Mouse (Mus musculus) regulatory T cell (primary cell): ENCODE measurements around the gene Svs6.
"Not testable (repeated sequence)": the region's sequence is repeated elsewhere in the genome, so short reads cannot be mapped to it uniquely, and the experiment has no call there.

Source experiments
- in situ Hi-C: fragments of 300-600 bp; cut with MboI, MseI; formaldehyde crosslinking; loops from one replicate; pipeline ENCODE4 v1.15.1; 2025; ENCODE audit warnings: high pct_unique_total_duplicates

The Svs6 gene

GRCm38 (mm10) chr2:164316451-164316850 is at the start of gene Svs6:
TSS of gene Svs6 (plus strand) at chr2:164316751.
- in situ Hi-C loops: not testable (repeated sequence)

DNA sequence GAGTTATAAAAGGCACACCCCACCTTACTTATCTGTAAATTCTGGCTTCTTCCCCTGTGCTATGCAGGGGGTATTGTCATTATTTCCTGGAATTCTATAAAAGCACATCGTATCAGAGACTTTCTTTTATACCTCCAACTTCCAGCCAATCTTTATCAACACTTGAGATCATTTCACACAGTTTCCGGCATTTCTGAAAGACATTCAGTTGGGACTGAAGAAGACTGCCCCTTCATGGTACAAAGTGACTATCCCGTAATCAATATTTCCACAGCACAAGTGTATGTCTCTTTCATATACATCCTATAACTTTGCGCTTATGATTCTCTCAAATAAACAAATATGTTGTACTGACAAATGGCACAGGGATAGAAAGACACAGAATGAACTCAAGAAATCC is 38.2 kb upstream of the Svs6 start, which contains the start of gene Svs4:
TSS of gene Svs4 (minus strand) at position 101 of the 400 bp plus-strand sequence.
- in situ Hi-C loops: no loop called here

DNA sequence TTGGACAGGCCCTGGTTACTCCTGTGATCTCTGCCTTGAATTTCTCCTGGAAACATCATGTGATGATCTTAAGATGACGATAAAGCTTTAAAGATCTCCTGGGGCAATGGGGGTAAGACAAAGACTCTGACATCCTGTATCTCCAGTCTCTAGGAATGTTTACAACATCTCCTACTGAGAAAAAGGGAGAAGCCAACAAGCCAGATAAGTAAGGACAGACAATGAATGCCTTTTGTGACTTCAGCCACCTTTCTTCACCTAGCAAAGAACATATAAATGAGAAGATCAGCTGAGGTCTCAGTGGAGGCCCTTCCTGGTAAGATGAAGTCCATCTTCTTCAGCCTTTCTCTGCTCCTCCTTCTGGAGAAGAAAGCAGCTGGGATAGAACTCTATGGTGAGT is 27.6 kb upstream of the Svs6 start, which contains the start of gene Svs3a:
TSS of gene Svs3a (plus strand) at position 301 of the 400 bp plus-strand sequence.
- in situ Hi-C loops: loop anchor here (10.0 kb wide), 1 partner anchor 1836 kb away; no protein-coding TSS in a partner anchor

DNA sequence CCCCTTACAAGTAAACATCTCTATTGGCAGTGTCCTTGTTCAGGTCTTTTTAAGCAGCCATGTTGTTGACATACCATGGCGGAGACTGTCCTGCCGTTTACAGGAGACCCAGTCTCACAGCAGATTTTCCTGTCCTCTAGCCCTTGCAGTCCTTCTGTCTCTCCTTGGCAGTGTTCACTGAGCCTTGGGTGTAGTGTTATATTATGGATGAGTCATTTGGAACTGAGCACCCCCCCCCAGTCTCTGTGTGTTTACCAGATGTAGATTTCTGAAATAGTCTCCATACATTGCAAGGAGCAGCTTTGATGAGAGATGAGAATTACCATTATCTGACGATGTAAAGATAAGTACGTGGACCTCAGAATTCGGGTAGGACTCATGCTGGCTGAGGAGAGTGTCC is 4.0 kb upstream of the Svs6 start:
- in situ Hi-C loops: no loop called here

GRCm38 (mm10) chr2:164315460-164315859 is 1.1 kb upstream of the Svs6 start:
- in situ Hi-C loops: not testable (repeated sequence)

GRCm38 (mm10) chr2:164320983-164321382 is 4.4 kb downstream of the Svs6 start:
- in situ Hi-C loops: no loop called here

DNA sequence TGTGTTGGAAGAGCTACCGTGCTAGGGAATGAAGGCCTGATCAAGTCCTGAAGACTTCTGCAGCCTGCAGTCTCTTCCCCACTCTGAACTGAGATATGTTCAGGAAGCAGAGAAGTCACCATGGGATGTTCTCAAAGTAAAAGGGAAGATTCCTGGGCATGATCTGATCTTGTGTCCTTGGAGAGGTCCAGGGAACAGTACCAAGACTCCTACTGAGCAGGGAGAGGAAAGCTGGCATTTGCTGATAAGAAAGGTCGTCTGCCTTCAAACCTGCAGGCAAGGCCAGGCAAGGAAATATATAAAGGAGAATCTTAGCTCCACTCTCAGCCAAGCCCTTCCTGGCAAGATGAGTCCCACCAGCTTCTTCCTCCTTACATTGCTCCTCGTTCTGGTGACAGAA is 15.9 kb downstream of the Svs6 start, which contains the start of gene Svs5:
TSS of gene Svs5 (plus strand) at position 301 of the 400 bp plus-strand sequence.
- in situ Hi-C loops: not testable (repeated sequence)

DNA sequence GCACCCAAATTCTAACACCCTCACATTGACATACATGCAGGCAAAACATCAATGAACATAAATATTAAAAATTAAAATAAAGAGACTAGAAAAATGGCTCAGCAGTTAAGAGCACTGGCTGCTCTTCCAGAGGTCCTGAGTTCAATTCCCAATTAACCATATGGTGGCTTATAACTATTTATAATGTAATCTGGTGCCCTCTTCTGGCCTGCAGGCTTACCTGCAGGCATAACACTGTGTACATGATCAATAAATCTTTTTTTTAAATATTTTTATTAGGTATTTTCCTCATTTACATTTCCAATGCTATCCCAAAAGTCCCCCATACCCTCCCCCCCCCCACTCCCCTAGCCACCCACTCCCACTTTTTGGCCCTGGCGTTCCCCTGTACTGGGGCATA is 27.2 kb downstream of the Svs6 start:
- in situ Hi-C loops: not testable (repeated sequence)

DNA sequence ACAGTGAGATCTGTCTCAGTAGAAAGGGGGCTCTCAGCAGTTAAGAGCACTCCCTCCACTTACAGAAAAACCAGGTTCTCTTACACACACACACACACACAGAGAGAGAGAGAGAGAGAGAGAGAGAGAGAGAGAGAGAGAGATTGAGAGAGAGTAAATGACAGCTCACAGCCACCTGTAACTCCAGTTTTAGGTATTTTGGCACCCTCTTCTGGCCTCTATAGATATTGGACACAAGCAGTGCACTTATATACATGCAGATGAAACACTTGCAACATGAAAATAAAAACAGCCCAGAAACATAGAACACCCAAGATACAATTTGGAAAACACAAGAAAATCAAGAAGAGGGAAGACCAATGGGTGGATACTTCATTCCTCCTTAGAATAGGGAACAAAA is 31.1 kb downstream of the Svs6 start:
- in situ Hi-C loops: not testable (repeated sequence)

- in situ Hi-C loops: no loop called here
Measured at GRCm38 (mm10) chr2:164348980-164349379, 32.4 kb downstream of the Svs6 start.

DNA sequence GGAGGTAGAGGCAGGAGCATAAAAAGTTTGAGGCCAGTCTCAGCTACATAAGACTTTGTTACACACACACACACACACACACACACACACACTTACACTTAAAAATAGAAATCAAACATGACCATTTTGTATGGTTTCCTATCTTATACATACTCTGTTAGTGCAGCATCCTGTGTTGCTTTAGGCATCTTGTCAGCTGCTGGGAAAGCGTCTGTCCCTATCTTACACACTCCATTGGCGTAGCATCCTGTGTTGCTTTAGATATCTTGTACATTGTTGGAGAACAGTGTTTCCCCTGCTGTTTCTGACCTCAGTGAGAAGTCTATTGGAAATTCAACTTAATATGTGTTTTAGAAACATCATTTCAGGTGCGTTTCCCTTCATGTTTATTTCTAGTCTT is 36.1 kb downstream of the Svs6 start:
- in situ Hi-C loops: no loop called here

DNA sequence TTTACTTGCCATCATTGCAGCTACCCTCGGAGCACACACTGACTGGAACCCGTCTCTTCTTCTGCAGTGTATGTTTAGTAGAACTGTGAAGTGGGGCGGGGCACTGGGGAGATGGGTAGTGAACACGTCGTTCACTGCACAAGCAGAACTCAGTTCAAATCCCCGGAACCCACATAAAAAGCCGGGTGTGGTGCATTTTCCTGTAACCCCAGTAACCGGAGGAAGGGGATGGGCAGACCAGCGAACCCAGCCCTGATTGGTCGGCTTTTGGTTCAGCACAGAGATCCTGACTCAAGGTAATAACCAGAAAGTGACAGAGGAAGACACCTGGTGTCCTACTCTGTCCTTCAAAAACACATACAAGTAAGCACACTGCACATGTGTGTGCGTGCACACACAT is 36.8 kb downstream of the Svs6 start:
- in situ Hi-C loops: no loop called here

DNA sequence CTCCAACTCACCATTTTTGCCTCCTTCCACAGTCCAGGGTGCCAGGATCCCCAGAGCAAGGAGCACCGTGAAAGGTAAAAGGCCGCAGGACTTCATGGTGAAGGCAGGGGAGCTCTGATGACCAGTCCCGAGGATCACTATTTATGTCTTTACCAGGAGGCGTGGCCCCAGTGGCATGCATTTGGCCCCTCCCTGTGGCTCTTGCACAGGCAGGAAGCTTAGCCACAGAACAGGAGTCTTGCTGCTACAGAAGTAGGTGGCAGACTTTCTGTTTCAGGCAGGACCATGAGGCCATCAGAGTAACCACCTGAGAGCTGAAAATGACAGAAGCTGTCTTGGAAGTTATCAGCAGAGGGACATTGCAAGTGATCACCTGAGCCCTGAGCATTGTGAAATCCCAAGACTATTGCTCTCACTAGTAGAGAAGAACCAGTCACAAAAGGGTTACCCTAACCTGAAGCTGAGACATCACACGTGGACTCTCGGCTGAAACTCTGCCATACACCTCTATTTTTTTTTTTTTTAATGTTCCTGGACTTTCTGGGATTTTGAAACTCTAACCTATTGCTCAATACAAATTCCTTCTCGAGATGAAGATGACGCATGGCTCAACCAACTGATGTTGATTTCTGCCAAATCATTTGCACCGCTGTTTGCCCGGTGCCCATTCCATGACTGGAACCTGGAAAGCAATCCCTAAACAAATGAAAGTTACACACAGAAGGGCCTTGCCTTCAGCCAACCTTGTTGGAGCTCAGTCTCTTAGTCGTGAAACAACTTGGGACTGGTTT is 39.8 kb downstream of the Svs6 start:
- in situ Hi-C loops: no loop called here

GRCm38 (mm10) chr2:164358373-164358772 is 41.8 kb downstream of the Svs6 start:
- in situ Hi-C loops: no loop called here

GRCm38 (mm10) chr2:164359031-164359430 is 42.5 kb downstream of the Svs6 start:
- in situ Hi-C loops: no loop called here

GRCm38 (mm10) chr2:164359668-164360067 is 43.1 kb downstream of the Svs6 start:
- in situ Hi-C loops: no loop called here

DNA sequence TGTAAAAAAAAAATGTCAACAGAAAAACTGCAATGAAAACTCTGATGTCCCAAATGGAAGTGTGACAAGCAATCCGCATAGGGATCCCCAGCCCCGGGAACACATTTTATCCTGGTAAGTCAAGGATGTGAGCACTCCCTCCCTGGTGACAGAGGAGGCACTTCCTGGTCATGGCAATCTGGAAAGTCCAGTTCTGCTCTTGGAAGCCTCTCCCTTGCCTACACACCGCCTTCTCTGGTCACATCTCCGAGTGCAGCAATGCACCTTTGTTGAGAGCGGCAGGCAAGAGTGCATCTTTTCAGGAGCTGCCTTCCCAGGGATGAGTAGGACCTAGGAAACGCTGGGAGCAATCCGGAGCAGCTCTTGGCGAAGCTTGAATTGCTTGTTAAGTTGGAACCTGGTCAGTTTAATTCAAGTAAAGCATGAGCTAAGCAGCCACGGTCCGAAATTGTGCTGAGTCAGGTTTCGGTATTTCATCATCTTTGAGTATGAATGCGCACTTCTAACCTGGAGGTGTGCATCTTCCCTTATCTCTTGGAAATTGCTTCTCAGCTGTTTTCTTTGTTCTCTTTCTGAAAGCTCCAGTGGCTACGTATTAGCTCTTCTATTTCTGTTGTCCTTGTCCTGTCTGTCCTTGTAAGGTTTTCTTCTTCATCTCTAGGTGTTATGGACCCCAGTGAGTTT is 44.6 kb downstream of the Svs6 start:
- in situ Hi-C loops: no loop called here

DNA sequence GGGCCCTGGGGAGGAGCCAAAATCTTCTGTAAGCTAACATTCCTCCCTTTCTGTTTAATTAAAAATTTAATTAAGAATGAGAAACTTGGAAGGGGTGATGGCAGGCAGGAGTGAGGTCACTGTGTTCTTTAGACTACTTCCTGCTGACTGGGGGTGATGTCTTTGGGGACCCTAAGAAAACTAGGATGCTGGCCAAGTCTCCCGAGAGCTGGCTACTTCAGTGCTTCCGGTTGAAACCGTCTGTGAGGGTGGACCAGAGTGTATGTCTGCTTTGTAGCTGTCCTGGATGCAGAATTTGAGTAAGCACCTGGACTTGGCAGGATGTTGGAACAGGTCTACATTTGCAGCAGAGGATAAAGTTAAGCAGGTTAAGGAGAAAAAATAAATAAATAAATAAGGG is 50.4 kb downstream of the Svs6 start:
- in situ Hi-C loops: no loop called here
